Mouse (Mus musculus): ENCODE data around the gene Arpc1b.
"Not testable (repeated sequence)": the region's sequence is repeated elsewhere in the genome, so short reads cannot be mapped to it uniquely, and the experiment has no call there.

Arpc1b gene

DNA sequence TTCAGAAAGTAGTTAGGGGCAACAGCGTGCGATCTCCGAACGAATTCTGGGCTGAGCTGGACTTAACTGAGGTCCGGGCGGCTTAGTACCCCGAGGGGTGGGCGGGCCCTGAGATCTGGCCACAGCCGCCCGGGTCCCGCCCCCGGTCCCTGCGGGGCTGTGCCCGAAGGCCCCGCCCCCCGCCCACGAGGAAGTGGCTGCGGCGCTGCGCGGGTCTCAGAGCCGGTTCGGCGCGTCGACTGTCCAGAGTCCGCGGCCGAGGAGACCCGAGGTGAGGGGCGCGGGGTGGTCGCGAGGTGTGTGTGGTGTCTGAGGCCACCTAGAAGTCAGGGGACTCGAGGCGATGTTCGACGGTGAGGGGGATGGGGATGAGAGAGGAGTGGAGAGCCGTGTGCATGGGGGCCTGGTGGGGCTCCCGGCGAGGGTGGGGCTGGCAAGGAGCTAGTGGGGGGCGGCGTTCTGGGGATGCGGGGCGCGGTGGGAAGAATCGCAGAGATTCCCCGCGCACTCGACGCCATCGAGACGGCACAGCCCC, at the start of gene Arpc1b:
TSS of gene Arpc1b (plus strand) at position 145 of the 535 bp plus-strand sequence.
- DNase-seq, result no peak

- no peak for DNase-seq
Measured at GRCm38 (mm10) chr5:145064765-145065340, 49.2 kb upstream of the Arpc1b start.

GRCm38 (mm10) chr5:145068863-145069262, 45.2 kb upstream of the Arpc1b start:
- no peak for DNase-seq

- peak; percentile 32 for DNase-seq
Measured at GRCm38 (mm10) chr5:145069707-145070106, 44.3 kb upstream of the Arpc1b start.

- no peak for DNase-seq
Measured at GRCm38 (mm10) chr5:145071342-145071741, 42.7 kb upstream of the Arpc1b start.

GRCm38 (mm10) chr5:145075081-145075480, 38.9 kb upstream of the Arpc1b start:
- DNase-seq, result no peak

GRCm38 (mm10) chr5:145081866-145082613, 32.0 kb upstream of the Arpc1b start:
- DNase-seq, result no peak

DNA sequence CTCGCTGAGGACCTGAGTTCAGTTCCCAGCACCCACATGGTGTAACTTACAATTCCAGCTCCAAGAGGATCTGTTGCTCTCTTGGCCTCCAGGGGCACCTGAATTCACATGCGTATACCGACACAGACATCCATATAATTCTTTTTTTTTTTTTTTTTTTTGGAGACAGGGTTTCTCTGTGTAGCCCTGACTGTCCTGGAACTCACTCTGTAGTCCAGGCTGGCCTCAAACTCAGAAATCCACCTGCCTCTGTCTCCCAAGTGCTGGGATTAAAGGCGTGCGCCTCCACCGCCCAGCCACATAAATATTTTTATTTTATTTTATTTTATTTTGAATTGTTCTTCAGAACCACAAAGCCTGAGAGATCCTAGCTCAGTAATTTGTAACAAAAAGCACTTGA, 30.8 kb upstream of the Arpc1b start:
- peak; percentile 6 for DNase-seq

GRCm38 (mm10) chr5:145083632-145084451, 30.2 kb upstream of the Arpc1b start, which contains the start of the genes Arpc1a and Kpna7:
Gene Arpc1a, plus strand, starts transcription at chr5:145083830.
Gene Kpna7, minus strand, starts transcription at chr5:145084030.
- peak; percentile 95 for DNase-seq

GRCm38 (mm10) chr5:145084822-145085221, 29.2 kb upstream of the Arpc1b start:
- no peak for DNase-seq

GRCm38 (mm10) chr5:145088186-145088585, 25.8 kb upstream of the Arpc1b start:
- DNase-seq, result no peak

DNA sequence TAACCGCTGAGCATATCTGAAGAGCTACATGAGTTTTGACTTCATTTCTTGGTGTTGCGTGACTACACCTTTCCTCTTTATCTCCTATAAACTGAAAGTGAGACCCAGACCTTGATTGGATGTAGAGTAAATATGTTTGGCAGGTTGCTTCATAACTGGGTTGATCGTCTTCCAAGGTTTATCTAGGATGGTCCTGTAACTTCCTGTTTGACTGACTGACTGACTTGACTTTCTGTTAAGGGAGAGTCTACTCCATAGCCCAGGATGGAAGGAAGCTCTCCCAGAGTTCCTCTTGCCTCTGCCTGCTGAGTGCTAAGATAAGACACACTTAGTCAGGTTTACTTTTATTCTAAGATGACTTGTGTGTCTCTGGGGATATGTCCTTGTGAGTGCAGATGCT, 24.1 kb upstream of the Arpc1b start:
- DNase-seq, result no peak

DNA sequence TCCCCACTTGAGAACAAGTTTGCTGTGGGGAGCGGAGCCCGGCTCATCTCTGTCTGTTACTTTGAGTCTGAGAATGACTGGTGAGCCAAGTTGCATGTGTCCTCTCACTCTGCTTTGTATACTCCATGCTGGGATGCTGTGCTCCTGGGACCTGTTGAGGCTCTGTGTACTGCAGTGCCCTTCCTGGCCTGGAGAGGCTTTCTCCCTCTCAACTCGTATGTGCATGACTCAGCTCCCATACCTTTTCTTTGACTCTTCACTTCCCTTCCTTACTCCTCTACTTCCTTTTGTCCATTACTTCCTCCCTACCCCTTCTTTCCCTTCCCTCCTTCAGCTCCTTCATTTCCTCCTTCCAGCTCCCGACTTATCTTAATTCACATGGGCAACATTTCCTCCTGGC, 17.8 kb upstream of the Arpc1b start:
- DNase-seq, result no peak

DNA sequence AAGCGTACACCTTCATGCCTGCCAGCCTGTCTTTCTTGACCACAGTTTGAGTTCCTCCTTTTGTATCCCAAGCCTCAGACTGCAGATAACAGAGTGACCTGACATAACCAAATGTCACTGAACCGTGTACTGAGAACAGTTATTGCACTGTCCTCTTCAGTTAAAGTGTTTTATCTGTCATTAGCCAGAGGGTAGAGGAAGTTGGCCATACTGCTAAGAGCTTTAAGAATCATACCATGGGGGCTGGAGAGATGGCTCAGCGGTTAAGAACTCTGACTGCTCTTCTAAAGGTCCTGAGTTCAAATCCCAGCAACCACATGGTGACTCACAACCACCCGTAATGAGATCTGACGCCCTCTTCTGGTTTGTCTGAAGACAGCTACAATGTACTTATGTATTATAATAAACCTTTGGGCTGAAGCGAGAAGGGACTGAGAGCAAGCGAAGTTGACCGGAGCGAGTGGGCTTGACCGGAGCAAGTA, 15.6 kb upstream of the Arpc1b start:
- DNase-seq, result no peak

GRCm38 (mm10) chr5:145100960-145101359, 13.1 kb upstream of the Arpc1b start:
- no peak for DNase-seq

DNA sequence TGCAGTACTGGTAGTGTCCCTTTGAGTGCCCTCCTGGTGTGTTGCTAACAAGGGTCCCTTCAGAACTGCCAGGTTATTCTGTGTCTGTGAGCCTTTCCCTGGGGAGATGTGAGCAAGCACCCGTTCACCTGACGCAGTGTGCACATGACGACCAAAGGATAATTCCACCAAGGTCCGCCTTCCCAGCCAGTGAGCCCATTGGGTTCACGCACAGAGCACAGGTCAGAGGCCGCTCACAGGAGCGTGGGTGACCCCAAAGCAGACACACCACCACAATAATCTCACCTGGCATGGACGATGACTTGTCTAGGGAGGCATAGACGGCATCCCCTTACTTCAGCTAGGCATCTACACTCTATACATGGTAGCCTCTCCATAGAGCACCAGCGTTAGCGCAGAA, 12.6 kb upstream of the Arpc1b start:
- not testable (repeated sequence) for DNase-seq

DNA sequence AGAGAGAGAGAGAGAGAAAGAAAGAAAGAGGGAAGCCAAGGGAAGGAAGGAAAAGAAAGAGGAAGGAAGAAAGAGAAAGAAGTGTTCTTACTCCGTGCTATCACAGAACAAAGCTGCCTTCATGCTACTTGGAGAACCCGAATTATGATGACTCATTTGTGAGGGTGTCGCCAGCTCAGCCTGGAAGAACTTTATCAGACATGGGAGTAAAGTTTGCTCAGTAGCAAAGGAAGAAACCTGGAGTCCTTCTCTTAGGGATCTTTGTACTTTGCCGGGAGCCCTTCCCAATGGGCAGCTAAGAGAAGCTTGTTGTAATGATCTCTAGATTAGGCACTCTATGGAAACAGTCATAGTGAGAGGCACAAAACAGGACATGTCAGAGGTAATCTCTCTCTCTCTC, 11.3 kb upstream of the Arpc1b start:
- no peak for DNase-seq

DNA sequence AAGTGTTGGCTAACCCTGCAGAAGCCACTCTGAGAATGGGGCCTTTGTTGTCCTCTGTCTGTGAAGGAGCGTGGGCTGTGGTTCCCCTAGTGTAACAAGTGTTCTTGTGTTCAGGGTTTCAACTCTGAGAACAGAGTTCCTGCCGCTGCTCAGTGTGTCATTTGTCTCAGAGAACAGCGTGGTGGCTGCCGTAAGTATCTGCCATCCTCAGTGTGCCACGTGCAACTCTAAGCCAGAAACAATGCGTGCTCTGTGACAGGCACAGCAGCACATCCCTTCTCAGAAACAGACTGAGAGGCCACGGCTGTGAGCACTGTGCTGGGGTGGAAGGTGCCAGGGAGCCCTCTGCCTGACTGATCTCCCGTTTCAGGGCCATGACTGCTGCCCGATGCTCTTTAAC, 9.7 kb upstream of the Arpc1b start:
- no peak for DNase-seq

GRCm38 (mm10) chr5:145105694-145106275, 8.2 kb upstream of the Arpc1b start:
- DNase-seq, result no peak

DNA sequence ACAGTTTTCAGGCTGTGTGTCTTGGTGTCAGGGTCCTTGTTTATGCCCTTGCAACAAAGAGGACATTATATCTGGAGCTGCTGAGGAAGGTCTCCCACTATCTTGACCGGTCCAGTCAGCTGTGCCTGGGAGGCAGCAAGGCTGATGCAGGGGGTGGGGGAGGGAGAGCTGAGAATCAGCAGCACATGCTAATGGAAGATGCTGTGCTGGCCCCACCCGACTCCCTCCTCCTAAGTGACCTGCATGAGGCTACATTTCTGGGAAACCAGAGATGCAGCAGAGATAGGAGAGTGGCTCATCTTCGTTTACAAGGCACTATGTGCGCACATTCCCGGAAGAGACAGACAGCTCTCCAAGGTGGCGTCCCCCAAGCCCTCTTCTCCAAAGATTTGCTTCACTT, 3.6 kb upstream of the Arpc1b start:
- DNase-seq, result no peak

DNA sequence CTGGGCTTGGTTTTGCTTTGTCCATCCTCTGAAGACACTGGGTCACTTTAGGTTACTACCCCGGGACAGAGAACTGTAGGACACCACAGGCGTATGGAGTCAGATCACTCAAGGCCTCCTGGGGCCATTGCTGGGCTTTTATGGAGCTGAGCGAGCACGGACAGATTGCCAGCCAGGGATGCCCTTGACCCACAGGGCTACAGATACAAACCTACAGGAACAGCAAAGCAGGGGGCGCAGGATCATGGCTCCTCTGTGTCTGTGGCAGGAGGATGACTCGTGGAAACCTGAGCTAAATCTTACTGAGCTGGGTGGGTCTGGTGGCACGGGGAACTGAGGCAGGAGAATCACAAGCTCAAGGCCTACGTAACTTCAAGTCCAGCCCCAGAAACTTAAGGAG, 1.4 kb upstream of the Arpc1b start:
- no peak for DNase-seq

DNA sequence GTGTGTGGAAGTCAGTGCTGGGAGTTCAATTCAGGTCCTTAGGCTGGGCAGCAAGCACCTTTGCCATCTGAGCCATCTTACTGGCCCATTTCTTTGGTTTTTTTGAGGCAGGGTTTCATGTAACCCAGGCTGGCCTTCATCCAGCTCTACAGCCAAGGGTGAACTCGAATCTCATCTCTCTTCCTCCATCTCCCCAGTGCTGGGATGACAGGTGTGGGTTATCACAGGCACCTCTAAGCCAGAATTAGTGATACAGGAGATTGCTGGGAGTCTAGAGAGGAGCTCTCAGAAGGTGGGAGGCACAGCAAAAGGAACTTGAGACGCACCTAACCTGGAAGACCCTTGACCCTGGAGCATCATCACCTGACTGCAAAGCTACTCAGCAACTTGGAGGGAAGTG, 599 bp upstream of the Arpc1b start:
- no peak for DNase-seq
